Mouse (Mus musculus) stomach, embryonic 14.5 days (tissue): Measurements from ENCODE around the gene Srsf6. TPM values are rescaled to one million over a fixed set of nuclear protein-coding genes. Genes with fewer than 3 reads are reported as not detected.

Experiments
- ATAC-seq: fragments of 200-750 bp; cut with Nextera tagmentation; 2 replicates; pipeline ENCODE4 v1.8.0; 2017; ENCODE audit warnings: low read depth, moderate TSS enrichment; ENCODE audit not compliant: insufficient number of reproducible peaks, insufficient read depth, low FRiP score
- H3K27ac ChIP-seq: fragments of 300-500 bp; sonication (generic); 2 replicates; pipeline ENCODE4 v1.5.1; 2014; ENCODE audit warnings: mild to moderate bottlenecking, low read length, moderate library complexity, mixed read lengths
- H3K27me3 ChIP-seq: fragments of 300-500 bp; sonication (generic); 2 replicates; pipeline ENCODE4 v1.6.1; 2014; ENCODE audit warnings: low read length, control low read depth, mixed read lengths; ENCODE audit not compliant: control insufficient read depth, insufficient read depth
- H3K36me3 ChIP-seq: fragments of 300-500 bp; sonication (generic); 2 replicates; pipeline ENCODE4 v1.6.1; 2014; ENCODE audit warnings: mild to moderate bottlenecking, control low read depth, low read length, moderate library complexity, mixed read lengths; ENCODE audit not compliant: control insufficient read depth, insufficient read depth
- H3K4me1 ChIP-seq: fragments of 300-500 bp; sonication (generic); 2 replicates; pipeline ENCODE4 v1.6.1; 2014; ENCODE audit warnings: low read length, control low read depth, mixed read lengths; ENCODE audit not compliant: control insufficient read depth, insufficient read depth
- H3K4me2 ChIP-seq: fragments of 300-500 bp; sonication (generic); replicated peaks from 2 replicates; pipeline ENCODE4 v1.6.1; 2014; ENCODE audit warnings: low read depth, low read length, control low read depth
- H3K4me3 ChIP-seq: fragments of 300-500 bp; sonication (generic); 2 replicates; pipeline ENCODE4 v1.5.1; 2014; ENCODE audit warnings: low read depth, low read length, control low read depth
- H3K9ac ChIP-seq: fragments of 300-500 bp; sonication (generic); replicated peaks from 2 replicates; pipeline ENCODE4 v1.6.1; 2014; ENCODE audit warnings: low read depth, mild to moderate bottlenecking, control low read depth, low read length, moderate library complexity, mixed read lengths
- H3K9me3 ChIP-seq: fragments of 300-500 bp; sonication (generic); 2 replicates; pipeline ENCODE4 v1.6.1; 2016; ENCODE audit warnings: low read depth, low read length, control low read depth; ENCODE audit not compliant: control insufficient read depth
- WGBS: fragments of 180-500 bp; shearing (Covaris S2); extraction: QIAGEN DNeasy Blood & Tissue Kit; methylation state at CpG from one replicate; pipeline ENCODE4 v1.1.7; 2014; 5-methylcytosine and 5-hydroxymethylcytosine counted together
- polyA plus RNA-seq: library from polyadenylated mRNA; unstranded; fragments of >200 nt; fragmentation: Nextera tagmentation; extraction: Ambion mirVana; gene quantifications from 2 replicates; pipeline ENCODE4 v1.2.1, GENCODE M21; 2014

Gene Srsf6
- polyA plus RNA-seq, 1 experiment from 2014 or later = 193 TPM

DNA sequence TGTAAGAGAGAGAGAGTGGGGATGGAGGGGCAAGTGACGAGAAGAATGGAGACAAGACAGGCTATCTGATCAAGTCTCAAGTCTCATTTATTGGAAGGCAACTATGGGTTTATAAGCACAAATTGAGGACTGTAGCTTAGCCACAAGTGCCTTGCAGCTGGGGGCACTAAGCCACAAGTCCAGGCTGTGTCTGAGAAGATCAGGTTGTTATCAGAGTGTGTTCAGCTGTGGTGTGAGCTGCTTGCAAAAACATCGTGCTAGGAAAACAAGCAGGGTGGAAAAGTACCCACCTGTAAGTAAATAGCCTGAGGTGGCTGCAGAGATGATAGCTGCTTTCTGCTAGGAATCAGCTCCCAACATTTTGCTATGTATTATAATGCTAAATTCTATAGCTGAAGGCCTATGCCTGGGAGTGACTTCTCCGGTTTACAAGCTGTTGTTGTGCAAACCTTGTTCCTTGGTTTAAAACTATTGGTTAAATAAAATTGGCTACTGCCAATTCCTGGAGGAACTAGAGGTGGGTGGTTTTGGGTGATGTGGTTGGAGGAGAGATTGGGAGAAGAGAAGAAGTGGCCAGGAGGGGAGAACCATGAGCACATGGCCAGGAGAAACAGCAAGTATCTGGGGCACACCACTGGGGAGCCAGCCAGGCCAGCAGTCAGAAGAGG lies 3.3 kb upstream of the Srsf6 start:
- H3K9ac ChIP-seq = no peak overlapping the region
- no peak overlapping the region for H3K4me3 ChIP-seq
- WGBS = 60% methylated on average over 3 of the region's 3 CpGs
- H3K4me1 ChIP-seq = peaks cover 4% of the 10 kb centered on the region; the same call in 1 of the 2 replicates
- no peak overlapping the region for H3K4me2 ChIP-seq
- H3K36me3 ChIP-seq = peaks cover 5% of the 10 kb centered on the region
- no peak overlapping the region for H3K27ac ChIP-seq
- no peaks in the 10 kb centered on the region for H3K27me3 ChIP-seq
- no peak for ATAC-seq
- H3K9me3 ChIP-seq = no peaks in the 10 kb centered on the region

GRCm38 (mm10) chr2:162929704-162930103 lies 1.6 kb upstream of the Srsf6 start:
- H3K4me3 ChIP-seq = no peak overlapping the region
- H3K27me3 ChIP-seq = no peaks in the 10 kb centered on the region
- H3K36me3 ChIP-seq = peaks cover 22% of the 10 kb centered on the region

GRCm38 (mm10) chr2:162930516-162931122 lies 709 bp upstream of the Srsf6 start:
- Histone ChIP-seq H3K4me1 (peaks cover 4% of the 10 kb centered on the region; the same call in 1 of the 2 replicates), H3K9ac (peak overlapping the region; percentile 100), H3K9me3 (no peaks in the 10 kb centered on the region), H3K36me3 (peaks cover 26% of the 10 kb centered on the region), H3K4me2 (peak overlapping the region; percentile 82), H3K4me3 (peak overlapping the region; percentile 96), H3K27me3 (no peaks in the 10 kb centered on the region), H3K27ac (peak overlapping the region; percentile 96)
- ATAC-seq = 0 out of 2 replicates have a peak, but pooled peaks have one; percentile 2
- WGBS = 1% methylated on average over 18 of the region's 18 CpGs

More at GRCm38 (mm10) chr2:162929704-162930103, 1.6 kb upstream of the Srsf6 start:
- Histone ChIP-seq H3K9ac (no peak overlapping the region), H3K9me3 (no peaks in the 10 kb centered on the region), H3K4me1 (peaks cover 4% of the 10 kb centered on the region; the same call in 1 of the 2 replicates), H3K27ac (no peak overlapping the region), H3K4me2 (no peak overlapping the region)
- no peak for ATAC-seq
- 43% methylated on average over 3 of the region's 3 CpGs for WGBS

DNA sequence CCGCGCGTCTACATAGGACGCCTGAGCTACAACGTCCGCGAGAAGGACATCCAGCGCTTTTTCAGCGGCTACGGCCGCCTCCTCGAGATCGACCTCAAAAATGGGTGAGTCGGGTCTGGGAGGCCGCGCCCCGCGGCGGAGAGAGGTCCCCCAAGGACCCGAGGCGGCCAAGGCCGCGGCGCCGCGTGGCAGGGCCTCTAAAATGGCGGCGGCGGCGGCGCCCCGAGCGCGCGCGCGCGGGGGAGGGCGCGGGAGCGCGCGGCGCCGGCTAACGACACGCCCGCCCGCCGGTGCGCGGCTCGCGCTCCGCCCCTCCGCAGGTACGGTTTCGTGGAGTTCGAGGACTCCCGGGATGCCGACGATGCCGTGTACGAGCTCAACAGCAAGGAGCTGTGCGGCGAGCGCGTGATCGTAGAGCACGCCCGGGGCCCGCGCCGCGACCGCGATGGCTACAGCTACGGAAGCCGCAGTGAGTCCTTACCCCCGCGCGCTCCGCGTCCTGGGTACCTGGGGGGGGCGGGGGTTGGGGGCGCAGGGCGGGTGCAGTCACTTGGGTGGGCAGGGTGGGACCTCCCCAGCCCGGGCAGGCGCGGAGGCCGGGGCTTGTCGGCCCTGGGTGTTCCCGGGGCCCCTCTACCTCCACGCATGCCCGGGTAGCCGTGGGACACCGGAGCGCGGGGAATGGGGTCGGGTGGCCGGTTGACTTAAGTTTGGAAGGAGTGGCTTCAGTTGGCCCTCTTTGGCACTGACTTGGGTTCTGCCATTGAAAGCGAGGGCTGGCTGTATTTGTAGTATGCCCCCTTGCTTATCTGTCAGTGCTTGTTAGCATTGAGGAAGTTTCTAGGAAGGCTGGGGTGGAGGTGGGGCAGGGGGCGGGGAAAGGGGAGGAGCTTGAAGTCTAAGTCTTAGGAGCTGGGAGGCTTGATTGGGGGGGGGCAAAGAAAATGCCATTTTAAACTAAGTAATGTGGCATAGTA lies 634 bp downstream of the Srsf6 start:
- H3K27ac ChIP-seq = peak overlapping the region; percentile 96
- H3K36me3 ChIP-seq = peaks cover 37% of the 10 kb centered on the region
- H3K4me1 ChIP-seq = peaks cover 4% of the 10 kb centered on the region; the same call in 1 of the 2 replicates
- WGBS = 0% methylated on average over 71 of the region's 103 CpGs
- peak overlapping the region; percentile 69 for H3K4me2 ChIP-seq
- peak; percentile 43; the same call in 1 of the 2 replicates for ATAC-seq
- H3K27me3 ChIP-seq = no peaks in the 10 kb centered on the region
- peak overlapping the region; percentile 100 for H3K9ac ChIP-seq
- H3K9me3 ChIP-seq = no peaks in the 10 kb centered on the region
- peak overlapping the region; percentile 96 for H3K4me3 ChIP-seq

DNA sequence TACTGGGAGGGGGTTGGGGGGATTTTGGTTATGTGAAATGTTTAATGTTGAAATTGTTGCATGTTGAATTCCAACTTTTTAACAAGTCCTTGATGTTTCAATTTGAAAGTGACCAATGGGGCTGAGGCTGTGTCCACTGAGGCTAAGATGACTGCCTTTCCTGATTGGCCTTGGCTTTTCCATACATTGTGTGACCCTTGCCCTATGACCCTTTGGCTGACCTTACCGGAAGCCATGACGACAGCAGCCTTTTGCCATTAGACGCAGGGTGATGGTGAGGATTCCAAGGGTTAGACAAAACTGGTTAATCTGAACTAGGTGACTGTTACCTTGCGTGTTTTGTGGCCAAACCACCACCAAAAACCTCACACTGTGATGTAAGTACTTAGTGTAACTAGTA lies 1.4 kb downstream of the Srsf6 start:
- WGBS = 39% methylated on average over 4 of the region's 4 CpGs
- H3K4me3 ChIP-seq = peak overlapping the region; percentile 96

DNA sequence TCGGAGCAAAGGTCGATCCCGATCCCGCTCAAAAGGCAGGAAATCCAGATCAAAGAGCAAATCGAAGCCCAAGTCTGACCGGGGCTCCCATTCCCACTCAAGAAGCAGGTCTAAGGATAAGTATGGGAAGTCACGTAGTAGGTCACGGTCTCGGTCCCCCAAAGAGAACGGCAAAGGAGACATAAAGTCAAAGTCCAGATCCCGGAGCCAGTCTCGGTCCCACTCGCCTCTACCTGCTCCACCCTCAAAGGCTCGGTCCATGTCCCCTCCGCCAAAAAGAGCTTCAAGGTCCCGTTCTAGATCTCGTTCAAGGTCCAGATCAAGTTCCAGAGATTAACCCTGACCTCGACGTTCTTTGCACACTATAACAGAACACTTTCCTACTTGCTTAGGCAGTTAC lies 3.1 kb downstream of the Srsf6 start:
- no peaks in the 10 kb centered on the region for H3K27me3 ChIP-seq
- H3K27ac ChIP-seq = no peak overlapping the region
- peaks cover 4% of the 10 kb centered on the region; the same call in 1 of the 2 replicates for H3K4me1 ChIP-seq
- peaks cover 59% of the 10 kb centered on the region for H3K36me3 ChIP-seq
- no peaks in the 10 kb centered on the region for H3K9me3 ChIP-seq
- WGBS = 90% methylated on average over 19 of the region's 19 CpGs
- no peak for ATAC-seq
- H3K9ac ChIP-seq = no peak overlapping the region
- H3K4me3 ChIP-seq = no peak overlapping the region
- H3K4me2 ChIP-seq = no peak overlapping the region

More for the DNA sequence above, 1.4 kb downstream of the Srsf6 start:
- peak overlapping the region; percentile 69 for H3K4me2 ChIP-seq
- H3K27ac ChIP-seq = no peak overlapping the region
- peaks cover 4% of the 10 kb centered on the region; the same call in 1 of the 2 replicates for H3K4me1 ChIP-seq
- H3K9ac ChIP-seq = peak overlapping the region; percentile 100; the same call in 1 of the 2 replicates
- ATAC-seq = no peak
- H3K9me3 ChIP-seq = no peaks in the 10 kb centered on the region
- no peaks in the 10 kb centered on the region for H3K27me3 ChIP-seq
- H3K36me3 ChIP-seq = peaks cover 43% of the 10 kb centered on the region

GRCm38 (mm10) chr2:162935700-162936099 lies 4.4 kb downstream of the Srsf6 start:
- no peak overlapping the region for H3K4me2 ChIP-seq
- peaks cover 60% of the 10 kb centered on the region for H3K36me3 ChIP-seq
- 94% methylated on average over 3 of the region's 3 CpGs for WGBS
- ATAC-seq = no peak
- no peak overlapping the region for H3K4me3 ChIP-seq
- no peaks in the 10 kb centered on the region for H3K27me3 ChIP-seq
- H3K9ac ChIP-seq = no peak overlapping the region
- H3K27ac ChIP-seq = no peak overlapping the region
- H3K4me1 ChIP-seq = peaks cover 4% of the 10 kb centered on the region; the same call in 1 of the 2 replicates
- no peaks in the 10 kb centered on the region for H3K9me3 ChIP-seq

DNA sequence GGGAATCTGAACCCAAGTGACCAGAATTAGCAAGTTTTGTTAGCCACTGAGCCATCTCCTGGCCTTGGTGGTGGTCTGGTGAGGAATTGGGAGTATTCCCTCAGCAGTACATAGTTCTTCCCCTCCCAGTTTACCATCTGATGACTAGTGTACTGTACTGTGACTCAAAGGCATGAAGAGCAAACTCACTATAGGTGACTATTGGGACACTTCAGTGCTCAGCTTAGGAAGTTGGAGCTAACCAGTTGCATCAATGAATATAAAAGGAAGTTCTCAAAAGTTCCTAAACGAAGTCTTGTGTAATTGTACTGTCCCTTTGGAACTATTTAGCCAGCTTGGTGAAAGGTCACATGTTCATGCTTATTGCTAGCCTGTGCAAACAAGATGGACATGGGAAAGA lies 8.2 kb downstream of the Srsf6 start:
- 84% methylated on average over 1 of the region's 1 CpGs for WGBS
- Histone ChIP-seq H3K4me2 (no peak overlapping the region), H3K27me3 (no peaks in the 10 kb centered on the region), H3K9me3 (no peaks in the 10 kb centered on the region), H3K27ac (no peak overlapping the region), H3K4me1 (peaks cover 3% of the 10 kb centered on the region; the same call in 1 of the 2 replicates), H3K4me3 (no peak overlapping the region), H3K9ac (no peak overlapping the region), H3K36me3 (peaks cover 40% of the 10 kb centered on the region)
- no peak for ATAC-seq
